Mouse (Mus musculus) lung, embryonic 15.5 days (tissue): ENCODE measurements at regions not wholly inside any gene's neighbourhood (a gene's known extent, or its start where the extent isn't known, plus 50 kb on each side); places are given as distances from the start of the nearest gene placed in this dataset.

ENCODE experiments used
- ATAC-seq: fragments of 200-750 bp; cut with Nextera tagmentation; 2 replicates; pipeline ENCODE4 v1.8.0; 2017; ENCODE audit warnings: moderate number of reproducible peaks, borderline replicate concordance; ENCODE audit not compliant: low FRiP score, low TSS enrichment; ENCODE audit errors: extremely low read depth
- H3K27ac ChIP-seq: fragments of 300-500 bp; sonication (generic); 2 replicates; pipeline ENCODE4 v1.5.1; 2015; ENCODE audit warnings: moderate library complexity, mild to moderate bottlenecking, inconsistent platforms
- H3K27me3 ChIP-seq: fragments of 300-500 bp; sonication (generic); 2 replicates; pipeline ENCODE4 v1.6.1; 2015; ENCODE audit warnings: inconsistent platforms
- H3K36me3 ChIP-seq: fragments of 300-500 bp; sonication (generic); 2 replicates; pipeline ENCODE4 v1.6.1; 2015; ENCODE audit warnings: inconsistent platforms
- H3K4me1 ChIP-seq: fragments of 300-500 bp; sonication (generic); 2 replicates; pipeline ENCODE4 v1.6.1; 2015; ENCODE audit warnings: inconsistent platforms
- H3K4me2 ChIP-seq: fragments of 300-500 bp; sonication (generic); 2 replicates; pipeline ENCODE4 v1.6.1; 2015; ENCODE audit warnings: inconsistent platforms, mild to moderate bottlenecking, moderate library complexity
- H3K4me3 ChIP-seq: fragments of 300-500 bp; sonication (generic); 2 replicates; pipeline ENCODE4 v1.5.1; 2015; ENCODE audit warnings: mild to moderate bottlenecking, inconsistent platforms
- H3K9ac ChIP-seq: fragments of 300-500 bp; sonication (generic); 2 replicates; pipeline ENCODE4 v1.6.1; 2015; ENCODE audit warnings: inconsistent platforms
- H3K9me3 ChIP-seq: fragments of 300-500 bp; sonication (generic); 2 replicates; pipeline ENCODE4 v1.6.1; 2016; ENCODE audit warnings: inconsistent platforms
- WGBS: fragments of 180-500 bp; shearing (Covaris S2); methylation state at CpG from one replicate; pipeline ENCODE4 v1.1.7; 2015; 5-methylcytosine and 5-hydroxymethylcytosine counted together

DNA sequence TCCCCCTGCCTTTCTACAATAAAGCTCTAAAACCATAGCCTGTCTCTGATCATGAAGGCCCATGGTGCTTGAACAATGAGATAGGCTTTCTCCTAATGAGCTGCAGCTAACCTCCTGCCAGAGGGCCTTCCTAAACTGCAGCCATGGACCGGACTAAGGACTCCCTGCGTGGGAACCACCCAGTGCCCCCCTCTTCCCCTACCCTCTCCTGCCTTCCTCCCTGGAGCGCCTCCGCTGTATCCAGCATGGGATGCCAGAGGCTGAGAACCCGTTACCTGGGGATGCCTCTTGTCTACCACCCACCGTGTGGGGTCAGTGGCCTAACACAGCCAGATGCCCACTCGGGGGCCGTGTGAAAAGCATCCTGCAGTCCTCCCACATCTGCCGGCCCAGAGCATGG is 51.7 kb upstream of the Wls start:
- no peaks in the 10 kb centered on the region for H3K9me3 ChIP-seq
- no peak overlapping the region for H3K4me3 ChIP-seq
- 68% methylated on average over 9 of the region's 9 CpGs for WGBS
- H3K9ac ChIP-seq, result no peak overlapping the region
- no peaks in the 10 kb centered on the region for H3K36me3 ChIP-seq
- ATAC-seq, result no peak
- H3K4me2 ChIP-seq, result no peak overlapping the region
- no peaks in the 10 kb centered on the region for H3K4me1 ChIP-seq
- no peak overlapping the region for H3K27ac ChIP-seq
- no peaks in the 10 kb centered on the region for H3K27me3 ChIP-seq
